Mouse (Mus musculus) liver, adult 2 months (tissue): Measurements from ENCODE around the gene Krt75.

Experiments
- CTCF ChIP-seq: fragments of 200-500 bp; IDR thresholded peaks from 2 replicates; pipeline ENCODE4 v1.5.1; 2011; ENCODE audit warnings: low read depth, low read length, control low read depth
- POLR2A ChIP-seq: fragments of 200-500 bp; IDR thresholded peaks from 2 replicates; pipeline ENCODE4 v1.6.1; 2011; ENCODE audit warnings: low read length, control low read depth; ENCODE audit not compliant: insufficient read depth; ENCODE audit errors: extremely low read depth

- TF ChIP-seq POLR2A (no peak), CTCF (no peak)
These were observed 35.2 kb downstream of the Krt75 start for GRCm38 (mm10) chr15:101538580-101538900.
